Mouse (Mus musculus) skeletal muscle tissue, adult 2 months (tissue): ENCODE data around the gene Gprasp2.
A peak's percentile ranks its signal among the peaks of the same experiment; 100 is the strongest.
"Not testable (repeated sequence)": the region's sequence is repeated elsewhere in the genome, so short reads cannot be mapped to it uniquely, and the experiment has no call there.

Source experiments
- DNase-seq: peaks from one replicate; pipeline ENCODE4 v3.0.0-alpha.2; 2012; ENCODE audit warnings: low read depth, low spot score

Gprasp2 gene

DNA sequence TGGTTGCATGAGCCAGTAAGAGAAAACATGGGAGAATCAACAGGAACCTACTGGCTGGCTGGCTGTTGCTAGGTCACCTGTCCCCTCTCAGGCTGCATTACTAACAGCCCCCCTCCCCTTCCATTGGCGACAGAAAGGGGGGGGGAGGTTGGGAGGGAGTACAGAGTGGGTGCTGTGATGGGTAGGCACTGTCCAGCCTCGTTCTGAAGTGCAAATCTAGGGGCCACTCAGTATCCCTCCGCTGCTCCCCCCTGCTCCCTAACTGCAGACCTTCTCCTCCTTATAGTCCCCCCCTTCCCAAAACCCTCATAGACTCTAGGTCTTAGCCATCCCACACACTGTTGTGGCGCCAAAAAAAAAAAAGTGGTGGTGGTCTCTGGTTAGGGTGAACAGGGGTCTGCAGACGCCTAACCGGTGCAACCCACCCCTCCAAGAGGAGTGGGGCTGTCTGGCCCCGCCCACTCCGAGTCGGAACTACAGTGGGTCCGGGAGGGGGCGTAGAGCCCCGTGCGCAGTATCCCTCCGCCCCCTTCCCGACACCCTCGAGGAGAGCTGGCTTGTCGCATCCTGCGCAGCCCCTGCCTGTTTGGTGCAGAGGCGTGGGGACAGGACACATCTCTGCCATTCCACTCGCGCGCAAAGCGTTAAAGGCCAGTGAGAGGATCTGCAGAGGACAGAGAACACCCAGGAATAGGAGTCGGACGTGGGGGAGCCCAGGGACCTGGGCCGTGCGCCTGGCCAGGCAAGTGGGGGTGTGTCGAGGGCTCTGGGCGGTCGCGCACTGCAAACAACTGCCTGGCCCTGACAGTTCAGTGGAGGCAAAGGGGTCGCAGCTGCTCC, at the start of gene Gprasp2:
TSS of gene Gprasp2 (plus strand) at position 514 of the 840 bp plus-strand sequence.
- not testable (repeated sequence) for DNase-seq

DNA sequence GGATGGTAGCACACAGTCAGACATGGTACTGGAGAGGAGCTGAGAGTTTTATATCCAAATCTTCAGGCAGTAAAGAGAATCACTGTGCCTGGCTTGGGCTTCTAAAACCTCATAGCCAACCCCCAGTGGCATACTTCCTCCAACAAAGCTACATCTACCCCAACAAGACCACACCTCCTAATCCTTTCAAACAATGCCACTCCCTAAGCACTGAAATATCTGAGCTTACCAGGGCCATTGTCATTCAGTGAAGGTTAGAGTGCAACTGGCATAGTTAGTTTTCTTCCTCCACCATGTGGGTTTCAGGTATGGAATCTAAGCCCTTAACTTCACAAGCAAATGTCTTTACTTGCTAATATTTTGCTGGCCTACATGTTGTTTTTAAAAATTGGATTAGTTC, 47.3 kb upstream of the Gprasp2 start:
- DNase-seq, result no peak

DNA sequence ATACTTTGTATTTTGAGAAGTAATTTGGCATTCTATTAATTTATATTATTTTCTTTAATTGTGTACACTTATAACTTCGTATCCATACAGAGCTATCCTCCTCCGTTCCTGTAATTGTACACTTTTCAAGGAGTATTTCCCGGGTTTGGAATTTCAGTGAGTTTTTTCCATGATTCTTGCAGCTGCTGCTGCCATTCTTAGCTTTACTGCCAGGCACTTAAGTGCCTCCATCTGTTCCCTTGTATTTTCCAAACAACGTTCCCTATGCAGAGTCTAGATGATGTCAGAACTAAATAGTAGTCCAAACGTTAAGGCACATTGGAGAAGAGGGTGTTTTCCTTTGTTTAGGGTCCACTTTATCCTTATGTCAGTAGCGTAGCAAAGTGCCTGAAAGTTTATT, 46.5 kb upstream of the Gprasp2 start:
- no peak for DNase-seq

DNA sequence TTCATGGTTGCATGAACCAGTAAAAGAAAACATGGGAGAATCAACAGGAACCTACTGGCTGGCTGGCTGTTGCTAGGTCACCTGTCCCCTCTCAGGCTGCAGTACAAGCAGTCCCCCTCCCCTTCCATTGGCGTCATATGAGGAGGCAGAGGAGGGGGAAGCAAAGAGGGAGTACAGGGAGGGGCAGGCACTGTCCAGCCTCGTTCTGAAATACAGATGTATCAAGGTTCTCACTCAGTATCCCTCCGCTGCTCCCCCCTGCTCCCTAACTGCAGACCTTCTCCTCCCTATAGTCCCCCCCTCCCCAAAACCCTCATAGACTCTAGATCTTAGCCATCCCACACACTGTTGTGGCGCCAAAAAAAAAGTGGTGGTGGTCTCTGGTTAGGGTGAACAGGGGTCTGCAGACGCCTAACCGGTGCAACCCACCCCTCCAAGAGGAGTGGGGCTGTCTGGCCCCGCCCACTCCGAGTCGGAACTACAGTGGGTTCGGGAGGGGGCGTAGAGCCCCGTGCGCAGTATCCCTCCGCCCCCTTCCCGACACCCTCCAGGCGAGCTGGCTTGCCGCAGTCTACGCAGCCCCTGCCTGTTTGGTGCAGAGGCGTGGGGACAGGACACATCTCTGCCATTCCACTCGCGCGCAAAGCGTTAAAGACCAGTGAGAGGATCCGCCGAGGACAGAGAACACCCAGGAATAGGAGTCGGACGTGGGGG, 43.1 kb upstream of the Gprasp2 start:
- DNase-seq, result not testable (repeated sequence)

DNA sequence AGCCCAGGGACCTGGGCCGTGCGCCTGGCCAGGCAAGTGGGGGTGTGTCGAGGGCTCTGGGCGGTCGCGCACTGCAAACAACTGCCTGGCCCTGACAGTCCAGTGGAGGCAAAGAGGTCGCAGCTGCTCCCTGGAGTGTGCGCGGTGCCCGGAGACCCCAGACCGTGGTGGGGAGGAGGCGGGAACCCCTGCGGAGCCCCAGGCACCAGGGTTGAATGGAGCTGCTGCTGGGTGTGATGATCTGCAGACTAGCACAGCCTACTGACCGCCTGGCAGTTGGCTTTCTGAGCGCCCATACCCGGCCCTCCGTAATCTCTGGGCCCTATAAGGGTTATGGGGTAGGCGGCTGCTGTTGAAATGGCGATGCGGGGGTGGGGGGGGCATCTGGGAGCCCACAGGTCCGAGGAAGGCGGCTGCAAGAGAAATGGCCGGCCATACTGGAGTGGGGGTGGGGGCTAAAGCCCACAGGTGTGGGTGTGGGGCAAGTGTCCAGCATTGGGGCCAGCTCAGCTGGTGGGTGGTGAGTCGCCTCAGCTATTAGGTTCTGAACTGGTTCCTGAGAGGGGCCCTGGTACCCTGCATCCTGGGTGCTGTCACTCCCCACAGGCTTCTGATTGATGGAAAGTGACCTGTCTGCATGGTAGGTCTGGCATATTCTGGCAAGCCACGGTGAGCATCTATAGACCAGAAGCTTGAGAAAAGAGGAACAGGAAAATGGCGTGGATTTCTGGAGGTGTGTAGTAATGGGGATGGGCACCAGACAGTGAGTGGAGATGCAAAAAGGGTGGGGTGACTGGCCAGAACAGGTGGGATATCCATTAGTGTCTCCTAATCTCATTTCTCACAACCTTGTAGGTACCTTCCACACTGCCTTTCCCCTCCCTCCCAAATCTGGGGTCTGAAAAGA, 42.3 kb upstream of the Gprasp2 start:
- not testable (repeated sequence) for DNase-seq

DNA sequence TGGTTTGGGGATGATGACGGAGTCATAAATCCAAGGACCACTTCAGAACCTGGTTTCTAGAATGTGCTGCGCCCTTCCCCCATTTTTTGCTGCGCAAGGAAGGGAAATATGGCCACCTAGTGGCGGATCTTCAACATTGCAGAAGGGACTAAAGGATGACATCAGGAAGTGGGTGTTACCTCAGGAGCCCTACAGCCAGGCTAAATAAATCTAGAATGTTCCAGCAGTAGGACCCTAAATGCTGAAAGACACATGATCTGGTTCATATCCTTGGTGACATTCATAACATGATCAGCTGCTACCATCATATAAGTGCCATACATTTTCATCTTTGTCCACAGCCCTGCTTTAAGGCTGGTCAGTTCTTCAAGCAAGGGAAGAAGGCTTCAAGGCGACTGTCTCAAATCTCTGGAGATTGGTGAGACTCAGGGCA, 41.6 kb upstream of the Gprasp2 start, which contains the start of gene Bhlhb9:
TSS of gene Bhlhb9 (plus strand) at position 383 of the 433 bp plus-strand sequence.
- DNase-seq, result peak; percentile 32

- no peak for DNase-seq
Measured at GRCm38 (mm10) chrX:135804149-135804548, 34.7 kb upstream of the Gprasp2 start.

DNA sequence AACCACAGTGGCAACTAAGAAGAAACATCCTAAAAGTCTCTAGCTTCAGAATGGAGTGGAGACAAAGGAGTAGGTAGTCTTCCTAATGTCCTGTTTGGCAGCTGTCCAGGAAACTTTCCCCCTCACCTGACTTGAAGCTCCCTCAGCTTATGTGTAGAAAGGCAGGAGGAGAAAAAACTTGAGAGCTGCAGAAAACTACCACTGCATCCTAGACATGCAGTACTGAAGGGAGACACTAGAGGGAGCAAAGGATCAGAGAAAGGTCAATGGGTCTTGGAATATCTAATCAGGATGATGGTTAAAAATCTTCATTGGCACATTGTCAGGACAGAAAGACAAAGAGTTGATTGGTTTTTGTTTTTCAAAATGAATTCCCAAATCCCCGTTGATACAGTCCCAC, 33.1 kb upstream of the Gprasp2 start:
- peak; percentile 6 for DNase-seq

DNA sequence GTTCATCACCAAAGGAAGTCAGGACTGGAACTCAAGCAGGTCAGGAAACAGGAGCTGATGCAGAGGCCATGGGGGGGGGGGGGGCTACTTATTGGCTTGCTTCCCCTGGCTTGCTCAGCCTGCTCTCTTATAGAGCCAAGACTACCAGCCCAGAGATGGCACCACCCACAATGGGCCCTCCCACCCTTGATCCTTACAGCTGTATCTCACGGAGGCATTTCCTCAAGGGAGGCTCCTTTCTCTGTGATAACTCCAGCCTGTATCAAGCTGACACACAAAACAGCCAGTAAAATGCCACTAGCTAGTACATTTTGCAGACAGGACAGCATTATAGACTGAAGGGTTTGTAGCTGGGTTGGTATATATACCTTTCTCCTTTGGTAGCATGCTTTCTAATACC, 2.9 kb upstream of the Gprasp2 start:
- DNase-seq, result not testable (repeated sequence)

DNA sequence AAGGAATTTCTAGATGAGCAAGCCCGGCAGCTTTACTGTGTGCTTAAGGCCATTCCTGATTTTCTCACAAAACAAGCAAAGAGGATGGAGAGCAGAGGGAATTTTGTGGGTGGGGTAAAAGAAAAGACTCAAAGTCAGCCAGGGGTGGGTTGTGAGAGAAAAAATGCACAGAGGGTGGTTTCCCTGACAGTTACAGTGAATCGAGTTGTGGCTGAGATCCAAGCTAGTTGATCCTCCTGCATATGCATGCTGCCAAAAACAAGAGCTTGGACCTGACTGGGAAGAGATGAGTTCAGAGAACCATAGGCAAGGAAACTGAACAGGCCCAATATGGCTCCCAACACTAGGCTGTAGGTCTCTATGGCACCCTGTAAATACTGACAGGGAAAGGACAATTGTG, 938 bp upstream of the Gprasp2 start:
- no peak for DNase-seq

GRCm38 (mm10) chrX:135839397-135840391, 860 bp downstream of the Gprasp2 start:
- peak; percentile 7 for DNase-seq

DNA sequence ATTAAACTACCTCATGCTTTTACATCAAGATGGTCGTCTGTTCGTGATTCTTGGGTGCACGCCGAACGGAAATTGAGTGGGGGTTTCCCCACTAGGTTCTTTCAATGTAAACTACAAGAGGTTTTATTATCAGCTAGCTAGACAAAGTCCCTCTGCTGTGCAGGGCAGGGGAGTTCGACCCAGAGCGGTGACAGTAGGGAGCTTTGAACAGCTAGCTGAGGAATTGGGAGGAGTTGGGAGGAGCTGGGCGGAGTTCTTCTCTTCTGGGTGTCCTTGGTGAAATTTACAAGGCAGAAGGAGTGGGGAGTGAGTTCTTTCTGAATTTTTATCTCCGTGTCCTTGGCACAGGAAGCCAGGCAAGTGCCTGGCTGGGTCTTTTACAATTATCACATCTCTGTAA, 28.0 kb downstream of the Gprasp2 start:
- not testable (repeated sequence) for DNase-seq

DNA sequence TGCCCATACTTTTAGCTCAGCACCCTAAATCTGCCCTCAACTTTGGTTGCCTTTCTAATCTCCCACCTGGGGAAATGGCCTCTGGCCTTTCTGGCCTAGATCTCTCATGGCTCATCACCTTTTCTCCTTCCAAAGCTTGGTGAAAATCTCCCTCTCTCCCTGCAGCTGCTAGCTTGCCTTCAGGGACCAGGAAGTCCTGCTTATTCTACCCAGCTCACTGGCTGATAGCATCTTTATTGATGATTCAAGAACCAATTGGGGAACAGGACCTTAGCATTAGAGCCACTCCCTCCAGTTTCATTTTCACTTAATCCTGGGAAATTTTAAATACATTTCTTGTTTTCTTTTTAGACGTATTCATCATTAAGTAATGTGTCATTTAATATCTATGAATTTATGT, 37.8 kb downstream of the Gprasp2 start:
- no peak for DNase-seq

DNA sequence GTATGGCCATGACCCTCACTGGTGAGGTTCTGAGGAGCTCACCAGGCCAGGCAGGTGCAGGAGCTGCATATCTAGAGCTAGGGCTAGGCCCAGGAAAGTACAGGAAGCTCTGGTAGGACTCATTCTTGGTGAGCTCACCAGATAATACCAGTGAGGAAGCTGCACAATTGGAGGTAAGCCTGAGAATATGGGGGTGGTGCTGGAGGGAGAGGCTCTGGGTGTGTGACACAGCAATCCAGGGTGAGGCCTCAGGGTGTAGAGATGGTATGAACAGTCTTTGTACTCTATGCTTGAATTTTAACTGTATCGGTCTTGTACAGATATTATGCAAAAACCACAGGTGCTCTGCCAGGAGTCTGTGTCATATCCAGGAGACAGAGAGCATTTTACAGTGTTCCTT, 40.8 kb downstream of the Gprasp2 start:
- no peak for DNase-seq

- DNase-seq, result no peak
Measured at GRCm38 (mm10) chrX:135885411-135886233, 46.8 kb downstream of the Gprasp2 start.

DNA sequence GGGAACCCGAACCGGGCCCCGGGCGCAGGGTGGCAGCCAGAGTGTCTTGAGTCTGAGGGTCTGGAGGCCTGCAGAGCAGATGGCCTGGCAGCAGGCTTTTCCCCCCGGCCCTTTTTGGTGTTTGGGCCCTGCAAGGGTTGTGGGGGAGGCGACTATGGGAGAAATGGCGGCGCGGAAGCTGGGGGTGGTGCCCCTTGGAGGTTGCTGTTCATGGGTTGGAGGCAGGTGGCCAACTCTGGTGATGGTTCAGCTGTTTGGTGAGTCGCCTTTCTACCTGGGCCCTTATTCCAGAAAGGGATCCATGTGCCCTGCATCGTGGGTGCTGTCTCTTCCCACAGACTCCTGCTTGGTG, 47.4 kb downstream of the Gprasp2 start:
- DNase-seq, result no peak
